Mouse (Mus musculus): ENCODE data around the gene Lgals4. TPM values are rescaled to one million over a fixed set of nuclear protein-coding genes. Genes with fewer than 3 reads are reported as not detected.
A peak's percentile ranks its signal among the peaks of the same experiment; 100 is the strongest.

The Lgals4 gene
- total RNA-seq (2021): 10 to 100 TPM in 1 of 2 experiments, 1 to 10 TPM in 1; 9.6 to 18.7 TPM
- long read RNA-seq, experiment 1, partial matches to known transcripts: 0 of 2 reads
- long read RNA-seq, experiment 1, other reads (novel, unspliced or antisense): 0 of 2 reads
- long read RNA-seq, experiment 2, partial matches to known transcripts: 2 of 3 reads
- long read RNA-seq, experiment 2, other reads (novel, unspliced or antisense): 1 of 3 reads

GRCm38 (mm10) chr7:28833723-28834347 is at the start of gene Lgals4:
Lgals4 (plus strand) TSS chr7:28833854.
- DNase-seq: peak in 1 of 2 experiments; percentile 7

GRCm38 (mm10) chr7:28785161-28785560 is 48.5 kb upstream of the Lgals4 start:
- no peak for DNase-seq

- DNase-seq: no peak
These were observed 45.8 kb upstream of the Lgals4 start for GRCm38 (mm10) chr7:28787884-28788283.

GRCm38 (mm10) chr7:28788307-28789195 is 45.1 kb upstream of the Lgals4 start, which contains the start of gene Rinl:
Rinl (plus strand) TSS chr7:28788969.
- peak in 1 of 2 experiments; percentile 59 for DNase-seq

DNA sequence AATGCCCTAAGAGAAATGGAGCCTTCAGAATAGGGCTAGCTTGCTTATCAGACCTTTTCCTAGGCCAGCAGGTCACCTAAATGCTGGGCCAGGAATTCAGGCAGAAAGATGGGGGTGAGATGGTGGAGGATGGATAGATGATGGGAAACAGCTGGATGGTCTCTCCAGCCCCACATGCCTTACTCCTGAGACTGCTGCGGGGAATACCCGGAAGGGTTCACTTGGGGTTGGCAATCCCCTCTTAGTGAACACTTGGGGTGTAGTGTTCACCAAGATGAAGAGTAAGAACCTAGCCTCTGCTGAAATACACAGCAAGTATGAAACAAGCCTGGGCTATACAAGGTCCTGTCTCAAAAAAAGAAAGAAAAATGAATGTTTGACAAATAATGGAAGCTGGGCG is 44.4 kb upstream of the Lgals4 start:
- no peak for DNase-seq

DNA sequence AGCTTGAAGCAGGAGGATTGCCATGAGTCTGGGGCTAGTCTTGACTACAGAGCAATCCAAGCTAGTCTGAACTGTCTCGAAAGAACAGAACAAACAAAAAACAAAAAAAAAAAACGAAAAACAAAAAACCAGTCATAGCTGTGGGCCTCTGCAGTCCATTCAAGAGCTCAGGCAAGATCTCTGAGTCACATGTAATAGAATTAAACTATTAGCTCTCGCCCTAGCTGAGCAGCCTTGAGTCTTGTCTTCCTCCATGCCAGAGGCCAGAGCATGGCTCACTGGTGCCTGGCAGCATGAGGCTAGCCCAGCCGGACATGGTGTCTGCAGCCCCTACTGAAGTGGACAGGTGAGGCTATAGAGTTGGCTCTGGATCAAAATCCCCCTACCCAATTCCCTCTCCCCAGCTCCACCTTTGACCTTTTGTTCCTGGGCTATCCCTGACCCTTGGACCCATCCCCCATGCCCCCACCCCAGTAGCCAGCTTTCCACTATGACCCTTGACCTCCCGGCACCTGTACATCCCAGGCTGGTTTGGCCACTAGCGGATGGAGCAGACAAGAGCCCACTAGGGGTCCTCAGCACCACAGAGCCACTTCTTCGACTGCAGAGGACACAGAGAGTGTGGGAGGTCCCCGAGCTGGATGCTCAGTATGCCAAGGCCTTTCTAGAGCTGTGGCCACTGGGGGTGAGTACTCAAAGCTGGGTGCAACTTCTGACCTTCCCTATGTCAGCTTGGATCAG is 43.4 kb upstream of the Lgals4 start:
- no peak for DNase-seq

DNA sequence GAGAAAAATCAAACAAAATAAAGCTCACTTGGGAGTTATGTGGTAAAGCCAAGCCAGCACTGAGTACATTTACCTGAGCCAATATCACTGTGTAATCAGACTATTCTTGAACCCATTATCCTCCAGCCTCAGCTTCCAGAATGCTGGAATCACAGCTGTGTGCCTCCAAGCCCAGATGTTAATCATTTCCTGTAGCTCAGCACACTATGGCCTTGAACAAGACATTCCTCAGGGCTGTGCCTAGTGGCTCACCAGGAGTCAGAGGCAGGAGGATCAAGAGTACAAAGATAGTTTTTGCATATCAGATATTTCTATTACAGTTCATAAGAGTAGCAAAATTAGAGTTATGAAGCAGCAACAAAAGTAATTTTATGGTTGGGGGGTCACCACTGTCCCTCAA is 41.9 kb upstream of the Lgals4 start:
- DNase-seq: no peak

DNA sequence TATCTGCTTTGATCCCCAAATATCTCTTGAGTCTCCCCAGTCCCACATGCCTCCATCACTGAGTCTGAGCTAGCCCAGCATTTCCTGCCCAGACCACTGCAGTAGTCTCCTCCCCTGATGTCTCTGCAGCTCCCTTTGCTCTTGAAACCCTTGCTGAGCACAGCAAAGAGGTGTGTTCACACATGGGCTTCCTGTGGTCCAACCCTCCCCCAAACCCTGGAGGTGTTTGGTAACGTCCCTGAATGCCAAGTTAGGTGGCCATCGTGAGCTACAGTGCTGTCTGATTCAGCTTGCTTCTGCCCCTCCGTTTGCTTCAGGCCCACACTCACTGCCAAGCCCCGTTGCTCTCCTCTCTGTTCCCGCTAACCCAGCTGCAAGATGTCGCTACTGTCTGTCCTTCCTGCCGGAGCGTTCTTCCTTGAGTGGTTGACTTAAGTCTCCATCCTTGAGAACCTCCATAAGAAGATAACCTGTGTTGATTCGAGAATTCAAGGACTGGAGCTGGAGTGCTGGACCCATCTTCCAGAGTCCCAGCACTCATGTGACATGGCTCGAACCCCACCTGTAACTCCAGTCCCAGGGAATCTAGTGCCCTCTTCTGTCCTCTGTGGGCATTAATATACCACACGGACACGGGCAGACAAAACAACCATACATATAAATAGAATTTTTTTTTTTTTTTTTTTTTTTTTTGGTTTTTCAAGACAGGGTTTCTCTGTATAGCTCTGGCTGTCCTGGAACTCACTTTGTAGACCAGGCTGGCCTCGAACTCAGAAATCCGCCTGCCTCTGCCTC is 41.1 kb upstream of the Lgals4 start:
- DNase-seq: no peak

GRCm38 (mm10) chr7:28793834-28794233 is 39.8 kb upstream of the Lgals4 start:
- DNase-seq: peak in 1 of 2 experiments; percentile 54

DNA sequence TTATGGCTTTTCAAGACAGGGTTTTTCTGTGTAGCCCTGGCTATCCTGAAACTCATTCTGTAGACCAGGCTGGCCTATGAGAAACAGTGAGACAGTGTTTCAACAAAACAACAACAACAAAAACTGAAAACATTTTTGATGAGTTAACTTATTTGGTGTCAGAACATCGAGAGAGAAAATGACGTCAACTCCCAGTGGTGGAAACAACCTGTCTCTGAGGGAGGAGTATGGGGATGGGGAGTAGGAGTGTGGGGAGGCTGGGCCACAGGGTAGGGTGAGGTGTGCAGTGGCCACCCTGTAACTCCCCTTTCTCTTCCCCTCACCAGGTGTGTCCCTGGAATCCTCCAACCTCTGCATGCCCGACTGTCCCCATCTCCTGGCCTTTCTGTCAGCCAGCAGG is 39.2 kb upstream of the Lgals4 start:
- no peak for DNase-seq

GRCm38 (mm10) chr7:28795832-28796231 is 37.8 kb upstream of the Lgals4 start:
- DNase-seq: peak; percentile 47 to 60

- peak; percentile 88 to 91 for DNase-seq
These were observed 37.1 kb upstream of the Lgals4 start for GRCm38 (mm10) chr7:28796562-28796975.

- DNase-seq: no peak
These were observed 33.7 kb upstream of the Lgals4 start for GRCm38 (mm10) chr7:28799994-28800393.

GRCm38 (mm10) chr7:28801451-28801850 is 32.2 kb upstream of the Lgals4 start:
- DNase-seq: no peak

DNA sequence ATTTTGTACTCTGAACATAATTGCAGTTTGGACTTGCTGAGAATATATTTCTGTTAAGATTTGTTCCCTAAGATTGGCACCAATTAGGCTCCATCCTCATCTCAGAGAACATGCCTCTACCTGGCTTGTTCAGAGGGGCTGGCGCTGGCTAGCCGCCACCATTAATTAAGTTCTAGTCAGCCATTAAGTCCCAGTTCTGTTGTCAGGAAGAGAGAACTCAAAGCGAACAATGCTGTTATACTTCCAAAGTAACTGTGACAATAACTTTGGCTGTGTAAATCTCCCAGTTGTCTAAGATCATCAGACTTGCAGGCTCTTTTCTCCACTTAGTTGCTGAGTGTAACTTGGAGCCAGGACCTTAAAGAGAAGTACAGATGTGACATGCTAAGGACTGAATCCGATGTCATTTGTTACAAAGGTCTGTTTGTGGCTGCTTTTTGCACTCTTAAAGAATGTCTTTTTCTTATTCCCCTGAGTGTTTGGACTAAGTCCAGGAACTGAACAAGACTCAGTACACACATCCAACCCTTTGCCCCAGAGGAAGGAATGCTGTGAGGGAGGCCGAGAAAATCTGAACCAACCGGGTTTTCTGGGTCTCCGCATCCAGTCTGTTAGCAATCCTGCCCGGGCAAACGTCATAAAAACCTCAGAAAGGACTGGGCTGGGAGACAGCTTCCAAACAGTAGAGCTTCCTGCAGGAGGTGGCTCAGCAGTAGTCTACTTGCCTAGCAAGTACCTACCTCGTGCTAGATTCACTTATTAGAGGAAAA is 31.6 kb upstream of the Lgals4 start:
- peak; percentile 65 to 72 for DNase-seq

DNA sequence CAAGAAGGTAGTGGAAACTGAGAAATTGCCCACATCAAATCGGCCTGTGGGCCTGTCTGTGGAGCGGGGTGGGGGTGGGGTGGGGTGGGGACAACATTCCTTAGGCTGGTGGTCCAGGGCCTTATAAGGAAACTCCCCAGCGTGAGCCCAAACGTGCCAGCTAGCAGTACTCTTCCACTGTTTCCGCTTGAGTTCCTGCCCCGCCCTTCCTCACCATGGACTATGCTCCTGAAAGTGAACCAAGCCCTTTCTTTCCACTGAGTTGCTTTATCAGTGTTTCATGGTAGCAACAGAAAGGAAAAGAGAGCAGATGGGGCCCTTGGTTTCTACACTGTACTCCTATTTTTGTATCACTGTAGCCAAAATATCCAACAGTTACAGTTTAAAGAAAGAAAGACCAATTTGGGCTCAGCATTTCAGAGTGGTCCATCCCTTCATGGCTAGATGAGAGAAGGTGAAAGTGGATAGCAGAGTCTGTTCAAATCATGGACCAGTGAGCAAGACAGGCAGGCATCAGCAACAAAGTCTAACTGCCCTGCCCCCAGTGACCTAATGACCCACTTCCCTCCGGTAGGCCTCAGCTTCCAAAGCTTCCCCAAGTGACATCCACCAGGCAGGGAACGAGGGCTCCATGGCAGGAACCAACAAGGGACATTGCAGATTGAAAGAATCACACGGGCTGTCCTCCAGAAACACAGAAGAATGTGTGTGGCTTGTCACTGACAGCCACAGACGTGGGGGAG is 30.6 kb upstream of the Lgals4 start:
- peak; percentile 50 to 77 for DNase-seq

GRCm38 (mm10) chr7:28803756-28804155 is 29.9 kb upstream of the Lgals4 start:
- no peak for DNase-seq

- no peak for DNase-seq
These were observed 26.8 kb upstream of the Lgals4 start for GRCm38 (mm10) chr7:28806869-28807268.

- peak; percentile 65 to 76 for DNase-seq
These were observed 25.9 kb upstream of the Lgals4 start for GRCm38 (mm10) chr7:28807641-28808220.
